Mouse (Mus musculus) heart, postnatal 0 days (tissue): ENCODE results near the gene Olfr1416. TPM values are rescaled to one million over a fixed set of nuclear protein-coding genes. Genes with fewer than 3 reads are reported as not detected.
A peak's percentile ranks its signal among the peaks of the same experiment; 100 is the strongest.

Experiments
- ATAC-seq: fragments of 200-750 bp; cut with Nextera tagmentation; 2 replicates; pipeline ENCODE4 v1.8.0; 2017; ENCODE audit warnings: low read depth, moderate number of reproducible peaks, moderate library complexity; ENCODE audit not compliant: insufficient read depth
- DNase-seq: peaks from one replicate; pipeline ENCODE4 v3.0.0-alpha.2; 2016; ENCODE audit warnings: low spot score
- H3K27ac ChIP-seq: fragments of 300-500 bp; sonication (generic); 2 replicates; pipeline ENCODE4 v1.5.1; 2014; ENCODE audit warnings: low read depth, mild to moderate bottlenecking
- H3K27me3 ChIP-seq: fragments of 300-500 bp; sonication (generic); 2 replicates; pipeline ENCODE4 v1.6.1; 2014; ENCODE audit warnings: low read length, mixed read lengths; ENCODE audit not compliant: control insufficient read depth, insufficient read depth
- H3K36me3 ChIP-seq: fragments of 300-500 bp; sonication (generic); replicated peaks from 2 replicates; pipeline ENCODE4 v1.6.1; 2014; ENCODE audit warnings: low read length, mixed read lengths; ENCODE audit not compliant: control insufficient read depth, insufficient read depth
- H3K4me1 ChIP-seq: fragments of 300-500 bp; sonication (generic); 2 replicates; pipeline ENCODE4 v1.6.1; 2014; ENCODE audit warnings: antibody characterized with exemption; ENCODE audit not compliant: control insufficient read depth, insufficient read depth
- H3K4me2 ChIP-seq: fragments of 300-500 bp; sonication (generic); 2 replicates; pipeline ENCODE4 v1.6.1; 2014; ENCODE audit warnings: low read depth, mild to moderate bottlenecking, low read length, moderate library complexity
- H3K4me3 ChIP-seq: fragments of 300-500 bp; sonication (generic); 2 replicates; pipeline ENCODE4 v1.5.1; 2014; ENCODE audit warnings: low read depth, low read length
- H3K9ac ChIP-seq: fragments of 300-500 bp; sonication (generic); replicated peaks from 2 replicates; pipeline ENCODE4 v1.6.1; 2014; ENCODE audit warnings: low read depth, low read length, mixed read lengths
- H3K9me3 ChIP-seq: fragments of 300-500 bp; sonication (generic); replicated peaks from 2 replicates; pipeline ENCODE4 v1.6.1; 2016; ENCODE audit warnings: low read length; ENCODE audit not compliant: control insufficient read depth
- CTCF ChIP-seq: IDR thresholded peaks from 2 replicates; pipeline ENCODE4 v1.5.1; 2016; ENCODE audit warnings: antibody characterized with exemption, control low read depth, low read depth
- EP300 ChIP-seq: IDR thresholded peaks from 2 replicates; pipeline ENCODE4 v1.6.1; 2016; ENCODE audit warnings: antibody characterized with exemption, low read depth
- WGBS: fragments of 180-500 bp; shearing (Covaris S2); extraction: QIAGEN DNeasy Blood & Tissue Kit; methylation state at CpG from one replicate; pipeline ENCODE4 v1.1.7; 2014; 5-methylcytosine and 5-hydroxymethylcytosine counted together
- polyA plus RNA-seq: library from polyadenylated mRNA; unstranded; fragments of >200 nt; fragmentation: Nextera tagmentation; extraction: Ambion mirVana; gene quantifications from 2 replicates; pipeline ENCODE4 v1.2.1, GENCODE M21; 2015
- total RNA-seq: library from RNA; depleted of rRNA; stranded (reverse); fragments of >200 nt; gene quantifications from 2 replicates; pipeline ENCODE4 v1.2.3, GENCODE M21; 2014; ENCODE audit warnings: low replicate concordance

The Olfr1416 gene
- total and polyA plus RNA-seq, 2 experiments from 2014 or later, result not detected

- Histone ChIP-seq H3K4me2 (no peak overlapping the region), H3K4me1 (no peaks in the 10 kb centered on the region), H3K9ac (no peak overlapping the region), H3K36me3 (peaks cover 93% of the 10 kb centered on the region), H3K27me3 (no peaks in the 10 kb centered on the region), H3K9me3 (0 out of 2 replicates have a peak, but pooled peaks cover 4% of the 10 kb centered on the region), H3K27ac (no peak overlapping the region), H3K4me3 (no peak overlapping the region)
- DNase-seq (no peak), ATAC-seq (no peak)
- TF ChIP-seq EP300 (no peak), CTCF (no peak)
These were observed 27.2 kb downstream of the Olfr1416 start for GRCm38 (mm10) chr1:92457758-92458157.

DNA sequence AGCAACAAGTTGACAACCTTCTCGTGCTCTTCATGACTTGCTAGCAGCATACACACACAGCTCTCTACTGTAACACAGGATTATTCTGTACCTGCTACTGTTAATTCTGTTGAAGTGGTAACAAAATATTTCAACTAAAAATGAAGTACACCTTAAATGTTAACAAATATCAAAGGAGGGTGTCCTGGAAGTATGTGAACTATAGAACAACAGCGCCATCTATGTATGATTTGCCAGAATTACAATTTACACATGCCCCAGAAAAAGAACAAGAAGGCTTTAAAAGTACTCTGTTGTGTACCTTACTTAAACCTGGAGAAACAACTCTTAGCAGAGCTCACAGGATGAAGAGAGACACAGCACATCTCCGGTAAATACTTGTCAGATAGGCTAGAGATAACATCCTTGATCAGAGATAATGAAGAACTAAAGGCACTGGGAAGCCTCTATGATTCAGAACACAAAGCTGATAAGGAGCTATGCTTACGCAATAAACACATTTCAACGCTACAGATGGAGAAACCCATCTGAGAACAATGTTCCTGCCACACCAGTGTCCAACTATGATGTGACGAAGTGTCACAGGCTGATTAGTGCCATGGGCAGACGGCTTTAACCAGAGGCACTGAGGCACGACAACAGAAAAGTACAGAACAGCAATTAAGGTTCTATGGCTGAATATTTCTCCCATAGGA lies 31.0 kb downstream of the Olfr1416 start:
- H3K4me1 ChIP-seq, result no peaks in the 10 kb centered on the region
- no peak overlapping the region for H3K4me2 ChIP-seq
- H3K27ac ChIP-seq, result no peak overlapping the region
- 58% methylated on average over 8 of the region's 8 CpGs for WGBS
- H3K9ac ChIP-seq, result no peak overlapping the region
- H3K36me3 ChIP-seq, result peaks cover 91% of the 10 kb centered on the region
- H3K4me3 ChIP-seq, result no peak overlapping the region
- DNase-seq (peak; percentile 32), ATAC-seq (no peak)
- TF ChIP-seq CTCF (peak; percentile 56), EP300 (no peak)
- 0 out of 2 replicates have a peak, but pooled peaks cover 4% of the 10 kb centered on the region for H3K9me3 ChIP-seq
- no peaks in the 10 kb centered on the region for H3K27me3 ChIP-seq

GRCm38 (mm10) chr1:92448293-92448692 lies 36.6 kb downstream of the Olfr1416 start:
- Histone ChIP-seq H3K27me3 (no peaks in the 10 kb centered on the region), H3K9me3 (no peaks in the 10 kb centered on the region), H3K4me2 (no peak overlapping the region), H3K36me3 (peaks cover 92% of the 10 kb centered on the region), H3K27ac (no peak overlapping the region), H3K4me3 (no peak overlapping the region), H3K4me1 (no peaks in the 10 kb centered on the region), H3K9ac (no peak overlapping the region)
- DNase-seq, result peak; percentile 16
- no peak for TF ChIP-seq CTCF
- TF ChIP-seq EP300, result no peak
- peak; percentile 83 for ATAC-seq
- 32% methylated on average over 3 of the region's 3 CpGs for WGBS

GRCm38 (mm10) chr1:92441453-92442063 lies 43.4 kb downstream of the Olfr1416 start:
- WGBS, result 57% methylated on average over 6 of the region's 6 CpGs
- peaks cover 22% of the 10 kb centered on the region for H3K4me1 ChIP-seq
- no peak overlapping the region for H3K4me2 ChIP-seq
- no peaks in the 10 kb centered on the region for H3K9me3 ChIP-seq
- H3K27ac ChIP-seq, result no peak overlapping the region; the same call in 1 of the 2 replicates
- TF ChIP-seq CTCF (no peak), EP300 (no peak)
- no peak for DNase-seq
- no peaks in the 10 kb centered on the region for H3K27me3 ChIP-seq
- no peak overlapping the region for H3K9ac ChIP-seq
- no peak overlapping the region for H3K4me3 ChIP-seq
- peaks cover 70% of the 10 kb centered on the region for H3K36me3 ChIP-seq
- no peak for ATAC-seq

- no peaks in the 10 kb centered on the region for H3K9me3 ChIP-seq
- no peak overlapping the region for H3K4me3 ChIP-seq
- TF ChIP-seq EP300 (no peak), CTCF (no peak)
- peaks cover 57% of the 10 kb centered on the region for H3K36me3 ChIP-seq
- ATAC-seq (no peak), DNase-seq (no peak)
- no peak overlapping the region for H3K9ac ChIP-seq
- WGBS, result 80% methylated on average over 9 of the region's 9 CpGs
- H3K4me1 ChIP-seq, result peaks cover 24% of the 10 kb centered on the region
- no peaks in the 10 kb centered on the region for H3K27me3 ChIP-seq
- H3K27ac ChIP-seq, result no peak overlapping the region
- no peak overlapping the region for H3K4me2 ChIP-seq
These were observed 44.7 kb downstream of the Olfr1416 start for GRCm38 (mm10) chr1:92440066-92440750.
